Mouse (Mus musculus): ENCODE measurements around the gene Apc2. TPM values are rescaled to one million over a fixed set of nuclear protein-coding genes. Genes with fewer than 3 reads are reported as not detected.
A peak's percentile ranks its signal among the peaks of the same experiment; 100 is the strongest.

Apc2 gene
- total and polyA plus RNA-seq, 3 experiments = 0.07 to 0.13 TPM; not detected in 1

DNA sequence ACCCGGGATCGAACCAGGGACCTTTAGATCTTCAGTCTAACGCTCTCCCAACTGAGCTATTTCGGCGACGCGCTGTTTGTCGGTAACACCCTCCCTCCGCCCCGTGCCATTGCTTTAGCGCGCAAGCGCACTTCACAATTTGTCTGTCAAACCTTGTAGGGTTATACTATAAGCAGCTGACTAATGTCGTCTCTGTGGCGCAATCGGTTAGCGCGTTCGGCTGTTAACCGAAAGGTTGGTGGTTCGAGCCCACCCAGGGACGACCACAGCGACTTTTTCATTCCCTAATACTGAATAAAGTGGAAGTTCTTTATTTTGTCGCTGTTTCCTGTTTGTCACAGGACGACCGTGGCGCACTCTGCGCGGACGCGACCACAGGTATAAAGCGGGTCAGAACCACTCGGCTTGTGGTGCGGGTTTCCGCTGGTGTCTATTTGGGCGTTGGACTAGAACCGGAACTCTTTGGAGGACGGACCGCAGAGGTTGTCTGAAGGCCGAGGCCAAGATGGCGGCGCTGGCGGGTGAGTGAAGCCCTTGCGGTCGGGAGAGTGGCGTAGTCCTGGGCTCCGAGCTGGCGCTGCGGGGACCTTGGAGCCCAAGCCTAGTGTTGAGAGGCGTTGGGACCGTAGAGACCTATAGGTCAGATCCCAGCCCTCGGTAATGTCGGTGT, 46.7 kb upstream of the Apc2 start, which contains the start of gene Ndufs7:
TSS of gene Ndufs7 (plus strand) at position 151 of the 670 bp plus-strand sequence.
- no peaks in the 10 kb centered on the region for H3K9me3 ChIP-seq (replicated peaks; ENCODE audit: low read length)
- H3K79me2 ChIP-seq (replicated peaks; ENCODE audit: control insufficient read depth, extremely low read depth, insufficient read depth, poor library complexity, severe bottlenecking) = peaks cover 21% of the 10 kb centered on the region
- H3K36me3 ChIP-seq (replicated peaks in 1 of 2; ENCODE audit: control insufficient read depth in 1 of 2, insufficient read depth in 1 of 2, low read length in 1 of 2) = peaks cover 25 to 50% of the 10 kb centered on the region in 2 experiments
- H3K4me2 ChIP-seq (ENCODE audit: insufficient read depth, low read depth, poor library complexity, severe bottlenecking) = peak within 1 kb of the TSS; percentile 59
- peak; percentile 62; the same call in 1 of the 2 replicates for TF ChIP-seq CHD2 (IDR thresholded peaks at IDR 0.05; ENCODE audit: low read length)
- TF ChIP-seq SIN3A (IDR thresholded peaks at IDR 0.05; ENCODE audit: low read length) = peak; percentile 99
- no peak; the same call in 1 of the 2 replicates for TF ChIP-seq RAD21 (IDR thresholded peaks at IDR 0.05; ENCODE audit: low read depth, low read length)
- TF ChIP-seq POLR2AphosphoS2 (IDR thresholded peaks at IDR 0.05; ENCODE audit: low read depth, low read length) = no peak
- TF ChIP-seq UBTF (IDR thresholded peaks at IDR 0.05; ENCODE audit: low read depth, low read length) = no peak
- TF ChIP-seq JUN (IDR thresholded peaks at IDR 0.05; ENCODE audit: insufficient read depth, low read depth, low read length) = no peak
- no peak for TF ChIP-seq CTCF (conservative IDR thresholded peaks at IDR 0.05 in 1 of 2, IDR thresholded peaks at IDR 0.05 in 1 of 2; ENCODE audit: low read depth in 2 of 2, low read length in 2 of 2)
- TF ChIP-seq E2F4 (IDR thresholded peaks at IDR 0.05; ENCODE audit: insufficient replicate concordance, low read depth, low read length) = peak; percentile 83; the same call in 1 of the 2 replicates
- peak; percentile 84 for TF ChIP-seq RCOR1 (conservative IDR thresholded peaks at IDR 0.05; ENCODE audit: low read depth, low read length)
- no peak for TF ChIP-seq ZKSCAN1 (IDR thresholded peaks at IDR 0.05; ENCODE audit: borderline replicate concordance, low read depth, low read length)
- no peak for TF ChIP-seq CHD1 (IDR thresholded peaks at IDR 0.05; ENCODE audit: low read depth, low read length)
- TF ChIP-seq PAX5 (IDR thresholded peaks at IDR 0.05; ENCODE audit: low read length) = no peak
- TF ChIP-seq NRF1 (IDR thresholded peaks at IDR 0.05; ENCODE audit: low read depth, low read length) = peak; percentile 81
- peak; percentile 59 for TF ChIP-seq JUND (conservative IDR thresholded peaks at IDR 0.05; ENCODE audit: low read depth, low read length)
- TF ChIP-seq EP300 (IDR thresholded peaks at IDR 0.05; ENCODE audit: low read length) = no peak
- peak; percentile 99 for TF ChIP-seq ELF1 (IDR thresholded peaks at IDR 0.05; ENCODE audit: low read depth, low read length)
- peak; percentile 87 for TF ChIP-seq MAX (IDR thresholded peaks at IDR 0.05; ENCODE audit: low read length)
- TF ChIP-seq HCFC1 (IDR thresholded peaks at IDR 0.05; ENCODE audit: low read depth, low read length) = peak; percentile 97
- TF ChIP-seq MXI1 (IDR thresholded peaks at IDR 0.05; ENCODE audit: low read depth, low read length) = peak; percentile 89
- TF ChIP-seq POLR2A (IDR thresholded peaks at IDR 0.05; ENCODE audit: low read depth, low read length) = peak; percentile 92
- peak; percentile 97 for TF ChIP-seq TCF12 (IDR thresholded peaks at IDR 0.05; ENCODE audit: low read depth, low read length)
- peak; percentile 74; the same call in 1 of the 2 replicates for TF ChIP-seq MAZ (IDR thresholded peaks at IDR 0.05; ENCODE audit: low read depth, low read length)
- TF ChIP-seq ETS1 (conservative IDR thresholded peaks at IDR 0.05; ENCODE audit: low read depth, low read length) = peak; percentile 68; the same call in 1 of the 2 replicates
- TF ChIP-seq MEF2A (IDR thresholded peaks at IDR 0.05; ENCODE audit: borderline replicate concordance, low read depth, low read length) = peak; percentile 87
- peak; percentile 46 for TF ChIP-seq ZMIZ1 (IDR thresholded peaks at IDR 0.05; ENCODE audit: low read depth, low read length)
- no peak for TF ChIP-seq USF2 (conservative IDR thresholded peaks at IDR 0.05; ENCODE audit: low read depth, low read length)
- peak; percentile 73 for TF ChIP-seq BHLHE40 (IDR thresholded peaks at IDR 0.05; ENCODE audit: low read depth, low read length)
- TF ChIP-seq USF1 (IDR thresholded peaks at IDR 0.05; ENCODE audit: low read depth, low read length) = no peak
- peak; percentile 95 for TF ChIP-seq NELFE (IDR thresholded peaks at IDR 0.05; ENCODE audit: low read depth, low read length)
- TF ChIP-seq ZC3H11A (IDR thresholded peaks at IDR 0.05; ENCODE audit: low read depth, low read length) = no peak
- TF ChIP-seq MYC (IDR thresholded peaks at IDR 0.05; ENCODE audit: low read depth, low read length) = peak; percentile 84; the same call in 1 of the 2 replicates
- TF ChIP-seq KAT2A (IDR thresholded peaks at IDR 0.05; ENCODE audit: insufficient replicate concordance, low read length) = peak; percentile 85
- peak; percentile 41 for TF ChIP-seq SMC3 (IDR thresholded peaks at IDR 0.05; ENCODE audit: low read depth, low read length)
- TF ChIP-seq MAFK (IDR thresholded peaks at IDR 0.05; ENCODE audit: insufficient replicate concordance, low read length) = peak; percentile 95
- peak; percentile 42; the same call in 1 of the 2 replicates for TF ChIP-seq GABPA (IDR thresholded peaks at IDR 0.05; ENCODE audit: insufficient replicate concordance, low read depth, low read length)
- TF ChIP-seq ZNF384 (IDR thresholded peaks at IDR 0.05; ENCODE audit: low read depth, low read length) = peak; percentile 45
- peak; percentile 99 for TF ChIP-seq TBP (conservative IDR thresholded peaks at IDR 0.05; ENCODE audit: low read depth, low read length)
- TF ChIP-seq IRF4 (IDR thresholded peaks at IDR 0.05; ENCODE audit: low read depth, low read length) = peak; percentile 90
- dilution Hi-C loops (cut with MboI; ENCODE audit: extremely low pct_ligation_motif_present, extremely low pct_unique_long_range_greater_than_20kb, low sequenced_read_pairs) = no loop called here
- peak within 1 kb of the TSS; percentile 57 for H3K27ac ChIP-seq (ENCODE audit: insufficient read depth, low read depth)
- H3K4me1 ChIP-seq (ENCODE audit: control insufficient read depth in 1 of 2, insufficient read depth in 2 of 2) = peaks cover 4 to 34% of the 10 kb centered on the region in 2 experiments
- peak; percentile 93 for DNase-seq (ENCODE audit: extremely low read depth)
- in situ Hi-C loops (cut with MboI; ENCODE audit: low pct_ligation_motif_present, low pct_unique_long_range_greater_than_20kb, low sequenced_read_pairs) = loop anchor here (5.0 kb wide), 1 partner anchor 72 kb away; the partner anchor contains the start of gene Efna2
- H3K27me3 ChIP-seq (replicated peaks) = no peaks in the 10 kb centered on the region
- H3K4me3 ChIP-seq (replicated peaks in 1 of 3; ENCODE audit: low read depth in 2 of 3, low read length in 2 of 3, poor library complexity in 1 of 3) = peak within 1 kb of the TSS; percentile 61 to 94 (median 74)
- H3K9ac ChIP-seq (ENCODE audit: insufficient read depth, low read depth) = peak within 1 kb of the TSS; percentile 87
